17 mouse cellular contexts compared by ENCODE assay signal in genomic region chr14:61320765-61321164, GRCm38 (mm10). TPM values are rescaled to one million over a fixed set of nuclear protein-coding genes. Genes with fewer than 3 reads are reported as not detected.
DNase-seq lines count a peak whose midpoint lies in the region; ATAC-seq and TF ChIP-seq lines count a peak whose summit lies in the region.
"Had no signal": no experiment of that assay in that cellular context is flagged by ENCODE, and none has a peak within 500 bp of the region (broad histone marks: within the 10 kb centered on the region; RNA-seq: fewer than 3 reads in every experiment).

No protein-coding gene starts in this region.

- TF ChIP-seq EP300 in stomach, postnatal 0 days (optimal IDR thresholded peaks at IDR 0.05) = no peak

- H3K4me2 ChIP-seq in intestine, embryonic 16.5 days (ENCODE audit: low read depth, low read length) = no peak overlapping the region
- H3K4me2 ChIP-seq in stomach, postnatal 0 days (replicated peaks; ENCODE audit: low read depth) = no peak overlapping the region
- H3K4me2 ChIP-seq: forebrain, embryonic 13.5 days; hindbrain, embryonic 12.5 days; midbrain, embryonic 12.5 days had no signal

- H3K4me3 ChIP-seq in intestine, embryonic 16.5 days (ENCODE audit: low read length) = no peak overlapping the region
- no peak overlapping the region for H3K4me3 ChIP-seq in stomach, postnatal 0 days (ENCODE audit: low read depth, low read length)
- H3K4me3 ChIP-seq: forebrain, embryonic 13.5 days; heart, adult 2 months; hindbrain, embryonic 12.5 days; limb, embryonic 10.5 days; midbrain, embryonic 12.5 days; myocyte had no signal

- no peaks in the 10 kb centered on the region for H3K27me3 ChIP-seq in intestine, embryonic 16.5 days (replicated peaks; ENCODE audit: control insufficient read depth, insufficient read depth, low read length)
- H3K27me3 ChIP-seq in stomach, postnatal 0 days (ENCODE audit: control insufficient read depth, insufficient read depth, low read length) = no peaks in the 10 kb centered on the region
- H3K27me3 ChIP-seq: forebrain, embryonic 13.5 days; hindbrain, embryonic 12.5 days; midbrain, embryonic 12.5 days had no signal

- TF ChIP-seq CTCF in stomach, postnatal 0 days (IDR thresholded peaks at IDR 0.05; ENCODE audit: low read depth) = no peak

- ATAC-seq in intestine, embryonic 16.5 days = peak; percentile 90
- peak; percentile 75 for ATAC-seq in stomach, postnatal 0 days (ENCODE audit: low FRiP score, low TSS enrichment)
- ATAC-seq in activated CD4-positive, CD25-positive, alpha-beta regulatory T cell, adult 4 months = no peak
- ATAC-seq: forebrain, embryonic 13.5 days had no signal

- H3K9me3 ChIP-seq in intestine, embryonic 16.5 days (ENCODE audit: control insufficient read depth, low read length) = no peaks in the 10 kb centered on the region; the same call in 1 of the 2 replicates
- H3K9me3 ChIP-seq in stomach, postnatal 0 days (ENCODE audit: control insufficient read depth, low read length) = no peaks in the 10 kb centered on the region
- H3K9me3 ChIP-seq: hindbrain, embryonic 12.5 days; limb, embryonic 10.5 days had no signal

- WGBS in intestine, embryonic 16.5 days = 84% methylated on average over 1 of the region's 1 CpGs
- 82% methylated on average over 1 of the region's 1 CpGs for WGBS in stomach, postnatal 0 days

- no peak overlapping the region for H3K27ac ChIP-seq in intestine, embryonic 16.5 days (ENCODE audit: low read length)
- H3K27ac ChIP-seq in stomach, postnatal 0 days (replicated peaks) = no peak overlapping the region
- H3K27ac ChIP-seq: forebrain, embryonic 13.5 days; heart, adult 2 months; hindbrain, embryonic 12.5 days; limb, embryonic 10.5 days; midbrain, embryonic 12.5 days had no signal

- H3K36me3 ChIP-seq in intestine, embryonic 16.5 days (ENCODE audit: control insufficient read depth, insufficient read depth, low read length) = no peaks in the 10 kb centered on the region
- no peaks in the 10 kb centered on the region for H3K36me3 ChIP-seq in stomach, postnatal 0 days (ENCODE audit: control insufficient read depth, insufficient read depth, low read length)
- H3K36me3 ChIP-seq: hindbrain, embryonic 12.5 days; limb, embryonic 10.5 days; midbrain, embryonic 12.5 days had no signal

- no peak overlapping the region for H3K9ac ChIP-seq in intestine, embryonic 16.5 days (ENCODE audit: low read depth, low read length)
- H3K9ac ChIP-seq in stomach, postnatal 0 days (ENCODE audit: low read length) = no peak overlapping the region
- H3K9ac ChIP-seq: forebrain, embryonic 13.5 days; hindbrain, embryonic 12.5 days; midbrain, embryonic 12.5 days had no signal

- DNase-seq in lung, postnatal 14 days = peak; percentile 4
- DNase-seq in lung, postnatal 25 days (ENCODE audit: low spot score) = no peak
- DNase-seq in adrenal gland, postnatal 36 days = peak; percentile 25 to 64
- peak; percentile 24 for DNase-seq in stomach, postnatal 0 days (ENCODE audit: low spot score)
- no peak for DNase-seq in ovary, postnatal 10 days (ENCODE audit: low spot score)
- DNase-seq: cerebellum, adult 2 months; embryo, embryonic 11 days; heart, adult 2 months; kidney, adult 18-20 months; kidney, postnatal 14 days had no signal

- H3K4me1 ChIP-seq in intestine, embryonic 16.5 days (ENCODE audit: control insufficient read depth, insufficient read depth, low read length) = no peaks in the 10 kb centered on the region
- H3K4me1 ChIP-seq in stomach, postnatal 0 days (replicated peaks; ENCODE audit: control insufficient read depth, insufficient read depth) = no peaks in the 10 kb centered on the region
- H3K4me1 ChIP-seq: forebrain, embryonic 13.5 days; hindbrain, embryonic 12.5 days; limb, embryonic 10.5 days; midbrain, embryonic 12.5 days had no signal

RNA-seq across cellular contexts. Expression of gene Arl11, which starts 11.2 kb away (rescaled TPM):
- 1 to 10 TPM in 1 of 2 experiments, under 1 TPM in 1; 0.49 to 2.1 TPM for total RNA-seq in adrenal gland, postnatal 36 days (2021)
- 0.78 and 1.0 TPM in 2 replicates for polyA plus RNA-seq in intestine, embryonic 16.5 days (2015; fragmentation: Nextera tagmentation; extraction: Ambion mirVana)
- 1.2 TPM in 2 replicates for polyA plus RNA-seq in stomach, postnatal 0 days (2015; fragmentation: Nextera tagmentation; extraction: Ambion mirVana)
- under 1 TPM; 0.60 to 0.65 TPM for polyA plus RNA-seq in activated CD4-positive, CD25-positive, alpha-beta regulatory T cell, adult 4 months (2017; shearing (Covaris generic))
- polyA plus RNA-seq: myocyte had no signal

RNA-seq across cellular contexts. Expression of gene Ebpl, which starts 39.5 kb away (rescaled TPM):
- total RNA-seq in adrenal gland, postnatal 36 days (2021) = 1 to 10 TPM; 2.3 to 4.0 TPM
- polyA plus RNA-seq in intestine, embryonic 16.5 days (2015; fragmentation: Nextera tagmentation; extraction: Ambion mirVana) = 8.1 and 8.2 TPM in 2 replicates
- 18.3 and 20.2 TPM in 2 replicates for polyA plus RNA-seq in stomach, postnatal 0 days (2015; fragmentation: Nextera tagmentation; extraction: Ambion mirVana)
- polyA plus RNA-seq in activated CD4-positive, CD25-positive, alpha-beta regulatory T cell, adult 4 months (2017; shearing (Covaris generic)) = 10 to 100 TPM in 1 of 2 experiments, 1 to 10 TPM in 1; 6.7 to 10.3 TPM

Comparison
In these comparisons a context has a peak if more than half of its experiments do, and no peak if none do; other contexts are left out.
1. DNase-seq: peak in lung, postnatal 14 days (single experiment), adrenal gland, postnatal 36 days (2 of 2) and stomach, postnatal 0 days (single experiment); none in lung, postnatal 25 days (single experiment) and ovary, postnatal 10 days (single experiment).